Mouse (Mus musculus) limb, embryonic 10.5 days (tissue): Measurements from ENCODE around the gene Wdr72. TPM values are rescaled to one million over a fixed set of nuclear protein-coding genes. Genes with fewer than 3 reads are reported as not detected.

Experiments
- polyA plus RNA-seq: library from polyadenylated mRNA; unstranded; fragments of >200 nt; fragmentation: Nextera tagmentation; extraction: Ambion mirVana; gene quantifications from 2 replicates; pipeline ENCODE4 v1.2.1, GENCODE M21; 2016

The Wdr72 gene
- polyA plus RNA-seq, 1 experiment from 2014 or later = 0.36 TPM

Other genes with a start within 250 kb of the Wdr72 start
- 0.09 TPM in 2 replicates for gene Unc13c, start 141.4 kb upstream of the Wdr72 start, polyA plus RNA-seq